Mouse (Mus musculus): ENCODE results near the gene Cog5. TPM values are rescaled to one million over a fixed set of nuclear protein-coding genes. Genes with fewer than 3 reads are reported as not detected.

Cog5 gene
- total and polyA plus RNA-seq, 3 experiments, result 34.8 to 42.7 (median 39.3) TPM

DNA sequence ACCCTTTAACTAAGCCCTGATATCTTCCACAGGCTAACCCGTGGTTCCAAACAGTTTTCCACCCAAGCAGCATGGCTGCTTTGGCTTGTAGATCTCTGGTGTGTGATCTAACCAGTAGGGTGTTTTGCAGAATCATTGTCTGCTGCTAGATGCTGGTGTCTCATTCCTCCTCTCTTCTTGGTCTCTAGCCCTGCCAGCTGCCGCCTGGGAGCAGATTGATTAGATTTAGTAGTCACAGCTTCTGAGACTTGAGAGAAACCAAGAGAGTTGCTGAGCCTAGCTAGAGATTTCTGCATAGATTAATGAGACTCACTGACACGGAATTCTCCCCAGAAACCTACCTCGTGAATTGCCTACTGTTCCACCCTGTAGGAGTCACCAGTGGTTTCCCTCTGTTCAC lies 230.4 kb downstream of the Cog5 start:
- dilution Hi-C loops (cut with MboI; ENCODE audit: extremely low pct_ligation_motif_present, extremely low pct_unique_long_range_greater_than_20kb, low sequenced_read_pairs), result no loop called here
- H3K79me2 ChIP-seq (replicated peaks; ENCODE audit: control insufficient read depth, extremely low read depth, insufficient read depth, poor library complexity, severe bottlenecking), result no peaks in the 10 kb centered on the region
- H3K27me3 ChIP-seq (replicated peaks), result no peaks in the 10 kb centered on the region
- no peak overlapping the region for H3K9ac ChIP-seq (ENCODE audit: insufficient read depth, low read depth)
- H3K36me3 ChIP-seq (replicated peaks in 1 of 2; ENCODE audit: control insufficient read depth in 1 of 2, insufficient read depth in 1 of 2, low read length in 1 of 2), result peaks cover 15 to 41% of the 10 kb centered on the region in 2 experiments
- no peaks in the 10 kb centered on the region for H3K4me1 ChIP-seq (ENCODE audit: control insufficient read depth in 1 of 2, insufficient read depth in 2 of 2)
- no peak for DNase-seq (ENCODE audit: extremely low read depth)
- no peak for TF ChIP-seq SIN3A (IDR thresholded peaks at IDR 0.05; ENCODE audit: low read length)
- TF ChIP-seq MEF2A (IDR thresholded peaks at IDR 0.05; ENCODE audit: borderline replicate concordance, low read depth, low read length), result no peak
- TF ChIP-seq BHLHE40 (IDR thresholded peaks at IDR 0.05; ENCODE audit: low read depth, low read length), result no peak
- TF ChIP-seq POLR2A (IDR thresholded peaks at IDR 0.05; ENCODE audit: low read depth, low read length), result no peak
- TF ChIP-seq ELF1 (IDR thresholded peaks at IDR 0.05; ENCODE audit: low read depth, low read length), result no peak
- TF ChIP-seq CTCF (conservative IDR thresholded peaks at IDR 0.05 in 1 of 2, IDR thresholded peaks at IDR 0.05 in 1 of 2; ENCODE audit: low read depth in 2 of 2, low read length in 2 of 2), result no peak
- no peak for TF ChIP-seq MAX (IDR thresholded peaks at IDR 0.05; ENCODE audit: low read length)
- TF ChIP-seq MYC (IDR thresholded peaks at IDR 0.05; ENCODE audit: low read depth, low read length), result no peak
- TF ChIP-seq USF1 (IDR thresholded peaks at IDR 0.05; ENCODE audit: low read depth, low read length), result no peak
- TF ChIP-seq ZC3H11A (IDR thresholded peaks at IDR 0.05; ENCODE audit: low read depth, low read length), result no peak
- no peak for TF ChIP-seq CHD1 (IDR thresholded peaks at IDR 0.05; ENCODE audit: low read depth, low read length)
- TF ChIP-seq TBP (conservative IDR thresholded peaks at IDR 0.05; ENCODE audit: low read depth, low read length), result no peak
- no peak for TF ChIP-seq MXI1 (IDR thresholded peaks at IDR 0.05; ENCODE audit: low read depth, low read length)
- no peak for TF ChIP-seq PAX5 (IDR thresholded peaks at IDR 0.05; ENCODE audit: low read length)
- no peak for TF ChIP-seq IRF4 (IDR thresholded peaks at IDR 0.05; ENCODE audit: low read depth, low read length)
- no peak overlapping the region for H3K4me3 ChIP-seq (replicated peaks in 1 of 3; ENCODE audit: low read depth in 2 of 3, low read length in 2 of 3, poor library complexity in 1 of 3)
- H3K9me3 ChIP-seq (replicated peaks; ENCODE audit: low read length), result no peaks in the 10 kb centered on the region
- in situ Hi-C loops (cut with MboI; ENCODE audit: low pct_ligation_motif_present, low pct_unique_long_range_greater_than_20kb, low sequenced_read_pairs), result no loop called here
- H3K27ac ChIP-seq (ENCODE audit: insufficient read depth, low read depth), result no peak overlapping the region
- H3K4me2 ChIP-seq (ENCODE audit: insufficient read depth, low read depth, poor library complexity, severe bottlenecking), result no peak overlapping the region

DNA sequence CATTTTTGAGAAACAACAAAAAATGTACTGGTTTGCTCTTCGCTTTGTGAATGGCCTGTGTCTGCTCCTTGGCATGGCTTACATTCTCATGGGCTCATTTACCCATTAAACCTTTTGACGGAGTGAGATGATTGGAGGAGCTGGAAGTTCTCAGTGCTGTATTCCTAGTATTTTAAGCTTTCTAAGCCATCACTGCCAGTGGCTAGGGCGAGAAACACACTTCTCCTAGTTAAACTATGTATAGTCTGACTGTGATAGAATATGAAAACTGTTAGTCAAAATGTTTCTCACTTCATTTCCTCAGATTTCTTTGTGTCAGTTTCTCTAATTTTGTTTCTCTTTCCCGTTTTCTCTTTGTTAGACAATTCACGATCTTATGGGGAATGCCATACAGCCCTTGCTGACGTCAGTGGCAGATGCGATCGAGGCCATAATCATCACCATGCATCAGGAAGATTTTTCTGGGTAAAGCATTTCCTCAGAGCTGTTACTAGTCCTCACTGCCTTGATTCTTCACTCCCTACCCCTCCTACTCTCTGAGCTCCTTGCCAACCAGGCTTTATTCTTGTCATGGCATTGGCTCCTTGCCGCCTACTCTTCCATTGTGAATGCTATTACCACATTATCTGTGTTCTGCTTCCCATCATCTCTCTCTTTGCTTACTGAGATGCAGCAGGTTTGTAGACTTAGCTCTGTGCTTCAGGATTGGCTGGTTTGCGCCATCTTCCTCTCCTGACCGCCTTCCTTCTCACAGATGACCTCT lies 231.4 kb downstream of the Cog5 start:
- Histone ChIP-seq H3K4me3 (replicated peaks in 1 of 3; ENCODE audit: low read depth in 2 of 3, low read length in 2 of 3, poor library complexity in 1 of 3) (no peak overlapping the region), H3K36me3 (replicated peaks in 1 of 2; ENCODE audit: control insufficient read depth in 1 of 2, insufficient read depth in 1 of 2, low read length in 1 of 2) (peaks cover 19 to 48% of the 10 kb centered on the region in 2 experiments), H3K4me2 (ENCODE audit: insufficient read depth, low read depth, poor library complexity, severe bottlenecking) (no peak overlapping the region), H3K9me3 (replicated peaks; ENCODE audit: low read length) (no peaks in the 10 kb centered on the region), H3K9ac (ENCODE audit: insufficient read depth, low read depth) (no peak overlapping the region), H3K27me3 (replicated peaks) (no peaks in the 10 kb centered on the region), H3K27ac (ENCODE audit: insufficient read depth, low read depth) (no peak overlapping the region), H3K79me2 (replicated peaks; ENCODE audit: control insufficient read depth, extremely low read depth, insufficient read depth, poor library complexity, severe bottlenecking) (no peaks in the 10 kb centered on the region), H3K4me1 (ENCODE audit: control insufficient read depth in 1 of 2, insufficient read depth in 2 of 2) (no peaks in the 10 kb centered on the region)
- DNase-seq (ENCODE audit: extremely low read depth), result no peak
- in situ Hi-C loops (cut with MboI; ENCODE audit: low pct_ligation_motif_present, low pct_unique_long_range_greater_than_20kb, low sequenced_read_pairs) (no loop called here), dilution Hi-C loops (cut with MboI; ENCODE audit: extremely low pct_ligation_motif_present, extremely low pct_unique_long_range_greater_than_20kb, low sequenced_read_pairs) (no loop called here)
- no peak for TF ChIP-seq UBTF (IDR thresholded peaks at IDR 0.05; ENCODE audit: low read depth, low read length)
- no peak for TF ChIP-seq MXI1 (IDR thresholded peaks at IDR 0.05; ENCODE audit: low read depth, low read length)
- TF ChIP-seq ETS1 (conservative IDR thresholded peaks at IDR 0.05; ENCODE audit: low read depth, low read length), result no peak
- no peak for TF ChIP-seq GABPA (IDR thresholded peaks at IDR 0.05; ENCODE audit: insufficient replicate concordance, low read depth, low read length)
- TF ChIP-seq TBP (conservative IDR thresholded peaks at IDR 0.05; ENCODE audit: low read depth, low read length), result no peak
- no peak for TF ChIP-seq SMC3 (IDR thresholded peaks at IDR 0.05; ENCODE audit: low read depth, low read length)
- no peak for TF ChIP-seq EP300 (IDR thresholded peaks at IDR 0.05; ENCODE audit: low read length)
- TF ChIP-seq KAT2A (IDR thresholded peaks at IDR 0.05; ENCODE audit: insufficient replicate concordance, low read length), result no peak
- no peak for TF ChIP-seq MYC (IDR thresholded peaks at IDR 0.05; ENCODE audit: low read depth, low read length)
- no peak for TF ChIP-seq RCOR1 (conservative IDR thresholded peaks at IDR 0.05; ENCODE audit: low read depth, low read length)
- TF ChIP-seq TCF12 (IDR thresholded peaks at IDR 0.05; ENCODE audit: low read depth, low read length), result no peak
- no peak for TF ChIP-seq NELFE (IDR thresholded peaks at IDR 0.05; ENCODE audit: low read depth, low read length)
- TF ChIP-seq CTCF (conservative IDR thresholded peaks at IDR 0.05 in 1 of 2, IDR thresholded peaks at IDR 0.05 in 1 of 2; ENCODE audit: low read depth in 2 of 2, low read length in 2 of 2), result no peak
- no peak for TF ChIP-seq CHD1 (IDR thresholded peaks at IDR 0.05; ENCODE audit: low read depth, low read length)
- no peak for TF ChIP-seq JUND (conservative IDR thresholded peaks at IDR 0.05; ENCODE audit: low read depth, low read length)
- no peak for TF ChIP-seq POLR2AphosphoS2 (IDR thresholded peaks at IDR 0.05; ENCODE audit: low read depth, low read length)
- TF ChIP-seq CHD2 (IDR thresholded peaks at IDR 0.05; ENCODE audit: low read length), result no peak
- TF ChIP-seq USF2 (conservative IDR thresholded peaks at IDR 0.05; ENCODE audit: low read depth, low read length), result no peak
- TF ChIP-seq IRF4 (IDR thresholded peaks at IDR 0.05; ENCODE audit: low read depth, low read length), result no peak

Data from CH12.LX (cell line).